ENCODE assay signal across 8 mouse cellular contexts in the genomic region with DNA sequence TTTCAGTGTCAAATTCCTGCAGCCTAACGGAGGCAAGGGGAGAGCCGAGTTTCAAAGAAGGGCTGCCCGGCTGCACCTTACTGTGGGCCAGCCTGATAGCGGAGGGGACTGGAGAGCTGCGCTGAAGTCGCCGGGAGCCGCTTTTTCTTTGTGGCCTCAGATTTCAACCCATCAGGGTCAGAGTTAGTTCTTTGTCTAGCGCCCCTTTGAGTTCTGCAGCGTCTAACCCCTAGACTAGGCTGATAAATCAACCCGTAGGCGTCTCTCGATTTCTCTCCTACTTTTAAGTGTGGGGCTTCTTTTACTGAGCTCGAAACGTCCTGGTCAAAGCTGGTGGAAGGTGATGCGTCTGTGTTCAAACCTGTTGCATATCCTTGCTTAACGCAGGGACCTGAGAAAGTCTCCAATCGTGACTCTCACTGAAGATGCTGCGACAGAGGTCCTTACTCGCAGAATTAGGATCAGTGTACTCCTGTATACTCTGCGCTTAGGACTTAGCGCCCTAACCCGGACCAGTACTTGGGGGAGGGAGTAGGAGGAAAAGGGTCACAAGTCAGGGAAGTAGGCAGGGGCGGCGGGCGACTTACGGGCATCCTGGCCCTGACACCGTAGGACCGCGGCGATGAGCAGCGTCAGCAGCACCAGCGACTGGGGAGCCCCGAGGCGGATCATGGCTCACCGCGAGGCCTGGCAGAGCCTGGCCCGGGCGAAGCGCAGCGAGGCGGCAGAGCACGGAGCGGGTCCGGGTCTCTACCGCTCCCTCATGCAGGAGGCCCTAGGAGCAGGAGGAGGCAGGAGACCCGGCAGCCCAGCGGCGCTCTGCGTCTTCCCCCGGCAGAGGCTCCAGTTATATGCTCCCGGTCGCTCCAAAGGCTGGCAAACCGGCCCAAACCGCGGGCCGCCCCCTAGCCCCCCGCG. TPM values are rescaled to one million over a fixed set of nuclear protein-coding genes. Genes with fewer than 3 reads are reported as not detected.
A peak's percentile ranks its signal among the peaks of the same experiment; 100 is the strongest.
DNase-seq lines count a peak whose midpoint lies in the region; ATAC-seq lines count a peak whose summit lies in the region.

A gene (minus strand): TSS at position 874 of the 918 bp plus-strand sequence.

- peak; percentile 13 for DNase-seq in kidney, adult 18-20 months
- DNase-seq in kidney, postnatal 14 days, result no peak
- peak; percentile 83 for DNase-seq in embryo, embryonic 10.5 days (ENCODE audit: low spot score)
- peak; percentile 74 for DNase-seq in midbrain, embryonic 14.5 days
- DNase-seq in T-cell, adult 2 months (ENCODE audit: low spot score), result no peak
- no peak for DNase-seq in urinary bladder, postnatal 14 days (ENCODE audit: low spot score)
- no peak for DNase-seq in ovary, postnatal 10 days (ENCODE audit: low spot score)

- peak; percentile 51; the same call in 1 of the 2 replicates for ATAC-seq in hindbrain, embryonic 12.5 days (ENCODE audit: low FRiP score)
- ATAC-seq in midbrain, embryonic 14.5 days (ENCODE audit: low FRiP score, low TSS enrichment), result peak; percentile 22; the same call in 1 of the 2 replicates

- H3K36me3 ChIP-seq in hindbrain, embryonic 12.5 days, result no peaks in the 10 kb centered on the region
- H3K36me3 ChIP-seq in midbrain, embryonic 14.5 days (ENCODE audit: control insufficient read depth, insufficient read depth, low read length), result no peaks in the 10 kb centered on the region

- peaks cover 55% of the 10 kb centered on the region for H3K4me1 ChIP-seq in hindbrain, embryonic 12.5 days
- H3K4me1 ChIP-seq in midbrain, embryonic 14.5 days (ENCODE audit: control insufficient read depth, insufficient read depth, low read length), result peaks cover 56% of the 10 kb centered on the region

- peak within 1 kb of the TSS; percentile 58 for H3K4me3 ChIP-seq in hindbrain, embryonic 12.5 days
- peak within 1 kb of the TSS; percentile 42 for H3K4me3 ChIP-seq in midbrain, embryonic 14.5 days (replicated peaks; ENCODE audit: low read depth, low read length)

- no peaks in the 10 kb centered on the region for H3K9me3 ChIP-seq in hindbrain, embryonic 12.5 days (replicated peaks)
- H3K9me3 ChIP-seq in midbrain, embryonic 14.5 days (ENCODE audit: control insufficient read depth, low read length), result no peaks in the 10 kb centered on the region

- H3K27me3 ChIP-seq in hindbrain, embryonic 12.5 days, result peaks cover 29% of the 10 kb centered on the region
- H3K27me3 ChIP-seq in midbrain, embryonic 14.5 days (ENCODE audit: control insufficient read depth, insufficient read depth, low read length), result peaks cover 13% of the 10 kb centered on the region

- peak within 1 kb of the TSS; percentile 80 for H3K9ac ChIP-seq in hindbrain, embryonic 12.5 days
- peak within 1 kb of the TSS; percentile 66 for H3K9ac ChIP-seq in midbrain, embryonic 14.5 days (replicated peaks; ENCODE audit: low read length)

- peak within 1 kb of the TSS; percentile 96 for H3K27ac ChIP-seq in hindbrain, embryonic 12.5 days
- H3K27ac ChIP-seq in midbrain, embryonic 14.5 days (replicated peaks; ENCODE audit: low read depth, low read length), result peak within 1 kb of the TSS; percentile 86

- under 1% methylated on average over 59 of the region's 59 CpGs for WGBS in hindbrain, embryonic 12.5 days
- under 1% methylated on average over 53 of the region's 59 CpGs for WGBS in midbrain, embryonic 14.5 days

- H3K4me2 ChIP-seq in hindbrain, embryonic 12.5 days (replicated peaks), result peak within 1 kb of the TSS; percentile 82
- H3K4me2 ChIP-seq in midbrain, embryonic 14.5 days (ENCODE audit: low read length), result peak within 1 kb of the TSS; percentile 90

RNA-seq across cellular contexts. Expression of the gene that starts here (rescaled TPM):
- polyA plus RNA-seq in hindbrain, embryonic 12.5 days (2016; fragmentation: Nextera tagmentation; extraction: Ambion mirVana), result 459 and 487 TPM in 2 replicates
- polyA plus RNA-seq in midbrain, embryonic 14.5 days (2014; fragmentation: Nextera tagmentation; extraction: Ambion mirVana), result 39.3 and 45.2 TPM in 2 replicates

Comparison
In these comparisons a context has a peak if more than half of its experiments do, and no peak if none do; other contexts are left out.
1. DNase-seq: peak in kidney, adult 18-20 months (single experiment), embryo, embryonic 10.5 days (single experiment) and midbrain, embryonic 14.5 days (single experiment); none in kidney, postnatal 14 days (single experiment), T-cell, adult 2 months (single experiment), urinary bladder, postnatal 14 days (single experiment) and ovary, postnatal 10 days (single experiment).